Mouse (Mus musculus): ENCODE results near the gene Igf1r.

Gene Igf1r

GRCm38 (mm10) chr7:68129077-68129511 is 176.5 kb downstream of the Igf1r start:
- DNase-seq = peak; percentile 100

GRCm38 (mm10) chr7:68129546-68130253 is 177.1 kb downstream of the Igf1r start:
- DNase-seq = peak; percentile 98

- peak; percentile 89 for DNase-seq
Observed at GRCm38 (mm10) chr7:68130950-68131580, 178.4 kb downstream of the Igf1r start.

GRCm38 (mm10) chr7:68133679-68134078 is 181.1 kb downstream of the Igf1r start:
- DNase-seq = no peak

GRCm38 (mm10) chr7:68134948-68135347 is 182.3 kb downstream of the Igf1r start:
- peak; percentile 97 for DNase-seq

- DNase-seq = no peak
Observed at GRCm38 (mm10) chr7:68136056-68136455, 183.4 kb downstream of the Igf1r start.

- DNase-seq = no peak
Observed at GRCm38 (mm10) chr7:68139384-68139783, 186.8 kb downstream of the Igf1r start.

- DNase-seq = no peak
Observed at GRCm38 (mm10) chr7:68140041-68140807, 187.6 kb downstream of the Igf1r start.

GRCm38 (mm10) chr7:68144266-68144665 is 191.6 kb downstream of the Igf1r start:
- no peak for DNase-seq

- DNase-seq = no peak
Observed at GRCm38 (mm10) chr7:68148297-68149048, 195.8 kb downstream of the Igf1r start.

- DNase-seq = no peak
Observed at GRCm38 (mm10) chr7:68151892-68152291, 199.3 kb downstream of the Igf1r start.

GRCm38 (mm10) chr7:68152458-68152857 is 199.8 kb downstream of the Igf1r start:
- no peak for DNase-seq

- no peak for DNase-seq
Observed at GRCm38 (mm10) chr7:68153269-68153668, 200.6 kb downstream of the Igf1r start.

- no peak for DNase-seq
Observed at GRCm38 (mm10) chr7:68154588-68154987, 202.0 kb downstream of the Igf1r start.

- no peak for DNase-seq
Observed at GRCm38 (mm10) chr7:68160094-68160791, 207.6 kb downstream of the Igf1r start.

GRCm38 (mm10) chr7:68164074-68164473 is 211.4 kb downstream of the Igf1r start:
- no peak for DNase-seq

GRCm38 (mm10) chr7:68172776-68173175 is 220.1 kb downstream of the Igf1r start:
- DNase-seq = no peak

GRCm38 (mm10) chr7:68179672-68180071 is 227.0 kb downstream of the Igf1r start:
- no peak for DNase-seq

- DNase-seq = no peak
Observed at GRCm38 (mm10) chr7:68181104-68181503, 228.5 kb downstream of the Igf1r start.

GRCm38 (mm10) chr7:68182025-68182424 is 229.4 kb downstream of the Igf1r start:
- no peak for DNase-seq

GRCm38 (mm10) chr7:68182773-68183172 is 230.1 kb downstream of the Igf1r start:
- DNase-seq = no peak

- DNase-seq = no peak
Observed at GRCm38 (mm10) chr7:68183421-68183820, 230.8 kb downstream of the Igf1r start.
